Mouse (Mus musculus) erythroblast, embryonic 14.5 days (primary cell): Measurements from ENCODE around the gene Chek1.

Experiments used
- GATA1 ChIP-seq: IDR thresholded peaks from 2 replicates; pipeline ENCODE4 v1.6.1; 2012; ENCODE audit warnings: low read length, inconsistent platforms, mixed read lengths
- TAL1 ChIP-seq: IDR thresholded peaks from 3 replicates; pipeline ENCODE4 v1.6.1; 2012; ENCODE audit warnings: low read length, inconsistent platforms, mixed read lengths

DNA sequence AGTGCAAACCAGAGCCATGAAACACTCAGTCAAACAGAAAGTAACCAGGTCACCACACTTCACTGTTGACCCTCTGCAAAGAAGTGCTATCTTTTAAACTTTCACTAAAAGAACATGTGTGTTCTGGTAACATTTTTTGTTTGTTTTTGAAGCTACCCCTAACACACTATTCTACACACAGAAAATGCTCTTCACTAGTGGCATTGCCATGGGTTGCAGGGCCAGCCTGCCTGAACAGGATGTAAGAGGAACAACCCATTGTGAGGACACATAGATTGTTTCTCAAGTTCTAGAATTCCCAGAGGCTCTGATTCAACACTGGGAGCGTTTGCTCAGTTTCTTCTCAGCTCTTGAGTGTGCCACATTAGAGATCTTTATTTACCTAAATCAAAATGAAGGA, 33.9 kb downstream of the Chek1 start, which contains the start of gene Acrv1:
- TF ChIP-seq GATA1 (no peak), TAL1 (no peak)
